Mouse (Mus musculus) right cerebral cortex, postnatal 25 days (tissue): ENCODE results near the gene Btg3.

Experiments
- DNase-seq: peaks from one replicate; pipeline ENCODE4 v3.0.0; 2022

Btg3 gene

DNA sequence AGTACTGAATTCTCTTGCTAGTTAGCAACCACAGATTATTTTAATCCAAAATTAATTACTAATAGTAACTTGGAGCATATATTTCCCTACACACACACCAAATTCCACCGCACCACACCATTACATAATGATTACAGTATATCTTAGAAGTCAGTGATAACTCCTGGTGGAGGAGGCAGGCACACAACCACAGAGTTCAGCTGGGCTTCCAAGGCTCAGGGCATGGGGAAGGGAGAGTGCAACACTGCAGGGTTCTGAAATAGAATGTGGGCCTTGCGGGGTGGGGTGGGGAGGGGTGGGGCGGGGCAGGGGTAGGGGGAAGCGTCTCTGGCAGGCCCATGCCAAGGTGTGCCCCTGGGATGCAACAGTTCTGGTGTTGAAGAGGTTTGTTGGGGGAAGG is 81.4 kb downstream of the Btg3 start:
- no peak for DNase-seq

DNA sequence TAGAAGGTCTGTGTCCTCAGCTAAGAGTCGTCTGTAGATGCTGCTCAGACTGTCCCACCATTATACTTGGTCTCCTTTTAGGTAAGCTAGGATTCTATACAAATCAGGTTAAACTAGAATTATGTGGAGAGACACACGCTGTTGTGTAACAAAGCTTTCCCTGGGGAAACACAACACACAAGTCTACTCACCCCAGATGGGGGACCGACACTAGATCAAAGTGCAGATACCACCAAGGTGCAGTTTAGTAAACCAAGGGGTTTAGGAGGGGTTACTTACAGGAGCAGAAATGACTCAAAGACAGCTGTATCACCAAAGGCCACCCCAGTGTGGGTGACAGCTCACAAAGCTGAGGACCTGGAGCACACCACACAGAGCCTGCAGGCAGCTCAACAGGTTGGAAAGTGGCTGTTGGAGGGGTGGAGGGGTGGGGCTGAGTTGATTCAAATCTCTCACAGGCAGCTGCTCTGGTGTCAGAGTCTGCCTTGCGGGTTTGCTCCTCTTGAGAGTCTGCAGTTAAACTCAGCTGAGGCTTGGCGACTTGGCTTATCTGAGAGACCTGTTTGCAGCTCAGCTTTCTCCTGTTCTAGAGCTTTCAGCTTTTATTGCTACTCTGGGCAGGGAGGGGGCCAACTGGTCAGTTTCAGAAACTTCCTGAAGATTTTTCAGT is 82.3 kb downstream of the Btg3 start:
- DNase-seq = no peak

DNA sequence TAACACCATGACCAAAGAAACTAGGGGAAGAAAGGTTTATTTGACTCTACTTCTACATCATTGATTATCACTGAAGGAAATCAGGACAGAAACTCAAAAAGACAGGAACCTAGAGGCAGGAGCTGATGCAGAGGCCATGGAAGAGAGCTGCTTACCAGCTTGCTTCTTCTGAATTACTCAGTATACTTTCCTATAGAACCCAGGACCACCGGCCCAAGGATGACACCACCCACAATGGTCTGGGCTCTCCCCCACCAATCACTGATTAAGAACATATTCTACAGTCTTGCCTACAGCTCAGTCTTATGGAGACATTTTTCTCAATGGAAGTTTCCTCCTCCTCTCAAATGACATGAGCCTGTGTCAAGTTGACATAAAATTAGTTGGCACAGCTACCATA is 82.9 kb downstream of the Btg3 start:
- no peak for DNase-seq

DNA sequence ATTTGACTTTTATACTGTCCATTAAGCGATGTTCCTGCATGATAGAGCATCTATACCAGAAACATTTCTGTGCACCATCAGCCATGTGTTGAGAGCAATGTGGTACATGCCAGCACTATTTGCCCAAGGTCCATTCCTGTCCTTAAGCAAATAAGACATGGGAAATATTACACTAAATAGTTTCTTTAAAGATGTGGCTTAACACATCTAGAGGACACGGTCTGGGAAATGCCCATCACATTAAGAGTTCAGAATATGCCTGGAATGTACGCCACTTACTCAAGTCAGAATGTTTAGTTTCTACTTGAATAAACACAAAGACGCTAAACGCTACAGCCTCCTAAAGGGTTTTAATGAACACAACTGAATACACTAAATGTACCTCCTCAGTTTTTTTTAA is 93.8 kb downstream of the Btg3 start:
- no peak for DNase-seq
